Comparison of ENCODE assay signal across 15 mouse cellular contexts in genomic region chr9:35238915-35239571, GRCm38 (mm10). TPM values are rescaled to one million over a fixed set of nuclear protein-coding genes. Genes with fewer than 3 reads are reported as not detected.
DNase-seq lines count a peak whose midpoint lies in the region; ATAC-seq lines count a peak whose summit lies in the region.
"Had no signal": no experiment of that assay in that cellular context is flagged by ENCODE, and none has a peak within 500 bp of the region (broad histone marks: within the 10 kb centered on the region; RNA-seq: fewer than 3 reads in every experiment).

No protein-coding gene starts in this region.

- H3K9me3 ChIP-seq in hindbrain, embryonic 16.5 days (ENCODE audit: control insufficient read depth, low read length): no peaks in the 10 kb centered on the region
- H3K9me3 ChIP-seq in hindbrain, embryonic 12.5 days (replicated peaks): no peaks in the 10 kb centered on the region
- H3K9me3 ChIP-seq: forebrain, embryonic 15.5 days; limb, embryonic 12.5 days; stomach, embryonic 15.5 days had no signal

- H3K27me3 ChIP-seq in hindbrain, embryonic 16.5 days (replicated peaks; ENCODE audit: control insufficient read depth, insufficient read depth, low read length): no peaks in the 10 kb centered on the region
- no peaks in the 10 kb centered on the region for H3K27me3 ChIP-seq in hindbrain, embryonic 12.5 days
- H3K27me3 ChIP-seq: forebrain, embryonic 15.5 days; limb, embryonic 12.5 days; stomach, embryonic 15.5 days had no signal

- peak; percentile 22 for DNase-seq in gastrocnemius, postnatal 25 days
- DNase-seq in gastrocnemius, postnatal 10 days: no peak
- DNase-seq in embryo, embryonic 11 days: peak; percentile 16
- peak; percentile 42 for DNase-seq in lung, postnatal 10 days
- DNase-seq in cerebellum, postnatal 14 days: no peak
- no peak for DNase-seq in frontal cortex, postnatal 36 days (ENCODE audit: low spot score in 2 of 2)
- DNase-seq: cerebellum, adult 18-20 months; kidney, adult 9 months had no signal

- H3K4me2 ChIP-seq in hindbrain, embryonic 16.5 days (ENCODE audit: low read length): no peak overlapping the region
- H3K4me2 ChIP-seq in hindbrain, embryonic 12.5 days (replicated peaks): no peak overlapping the region
- H3K4me2 ChIP-seq: forebrain, embryonic 15.5 days; limb, embryonic 12.5 days; stomach, embryonic 15.5 days had no signal

- H3K4me1 ChIP-seq in hindbrain, embryonic 16.5 days (ENCODE audit: control insufficient read depth, insufficient read depth, low read depth, low read length): no peaks in the 10 kb centered on the region
- H3K4me1 ChIP-seq in hindbrain, embryonic 12.5 days: no peaks in the 10 kb centered on the region
- H3K4me1 ChIP-seq: forebrain, embryonic 15.5 days; limb, embryonic 12.5 days; stomach, embryonic 15.5 days had no signal

- 0 out of 2 replicates have a peak overlapping the region, but pooled peaks have one; percentile 12 for H3K27ac ChIP-seq in hindbrain, embryonic 16.5 days (ENCODE audit: low read depth, low read length)
- no peak overlapping the region for H3K27ac ChIP-seq in hindbrain, embryonic 12.5 days
- H3K27ac ChIP-seq: forebrain, embryonic 15.5 days; left cerebral cortex, adult 2 months; limb, embryonic 12.5 days; liver, embryonic 14.5 days; stomach, embryonic 15.5 days had no signal

- H3K36me3 ChIP-seq in hindbrain, embryonic 16.5 days (ENCODE audit: control insufficient read depth, insufficient read depth, low read length): no peaks in the 10 kb centered on the region
- H3K36me3 ChIP-seq in hindbrain, embryonic 12.5 days: peaks cover 12% of the 10 kb centered on the region
- H3K36me3 ChIP-seq: stomach, embryonic 15.5 days had no signal

- no peak for ATAC-seq in hindbrain, embryonic 16.5 days
- no peak for ATAC-seq in hindbrain, embryonic 12.5 days (ENCODE audit: low FRiP score)
- ATAC-seq: forebrain, embryonic 15.5 days had no signal

- no peak overlapping the region for H3K9ac ChIP-seq in hindbrain, embryonic 16.5 days (ENCODE audit: low read depth, low read length)
- no peak overlapping the region for H3K9ac ChIP-seq in hindbrain, embryonic 12.5 days
- H3K9ac ChIP-seq: forebrain, embryonic 15.5 days; limb, embryonic 12.5 days; liver, embryonic 14.5 days; stomach, embryonic 15.5 days had no signal

- H3K4me3 ChIP-seq in hindbrain, embryonic 16.5 days (ENCODE audit: low read length): no peak overlapping the region
- no peak overlapping the region for H3K4me3 ChIP-seq in hindbrain, embryonic 12.5 days
- H3K4me3 ChIP-seq: forebrain, embryonic 15.5 days; left cerebral cortex, adult 2 months; limb, embryonic 12.5 days; stomach, embryonic 15.5 days had no signal

- 86% methylated on average over 6 of the region's 6 CpGs for WGBS in hindbrain, embryonic 16.5 days
- WGBS in hindbrain, embryonic 12.5 days: 77% methylated on average over 6 of the region's 6 CpGs

RNA-seq across cellular contexts. Expression of gene Foxred1, which starts 28.2 kb away (rescaled TPM):
- 10 to 100 TPM; 21.5 to 22.1 TPM for total RNA-seq in gastrocnemius, postnatal 25 days (2021)
- total RNA-seq in gastrocnemius, postnatal 10 days (2021): 10 to 100 TPM; 34.8 to 41.1 TPM
- 48.0 and 51.4 TPM in 2 replicates for polyA plus RNA-seq in hindbrain, embryonic 16.5 days (2015; fragmentation: Nextera tagmentation; extraction: Ambion mirVana)
- polyA plus RNA-seq in hindbrain, embryonic 12.5 days (2016; fragmentation: Nextera tagmentation; extraction: Ambion mirVana): 45.7 and 50.4 TPM in 2 replicates

RNA-seq across cellular contexts. Expression of gene Fam118b, which starts 28.6 kb away (rescaled TPM):
- 10 to 100 TPM; 15.9 to 21.7 TPM for total RNA-seq in gastrocnemius, postnatal 25 days (2021)
- 10 to 100 TPM; 27.2 to 28.7 TPM for total RNA-seq in gastrocnemius, postnatal 10 days (2021)
- 46.6 and 48.5 TPM in 2 replicates for polyA plus RNA-seq in hindbrain, embryonic 16.5 days (2015; fragmentation: Nextera tagmentation; extraction: Ambion mirVana)
- polyA plus RNA-seq in hindbrain, embryonic 12.5 days (2016; fragmentation: Nextera tagmentation; extraction: Ambion mirVana): 62.2 and 62.6 TPM in 2 replicates

RNA-seq across cellular contexts. Expression of gene Rpusd4, which starts 28.6 kb away (rescaled TPM):
- total RNA-seq in gastrocnemius, postnatal 25 days (2021): 1 to 10 TPM; 6.0 to 6.4 TPM
- 1 to 10 TPM; 6.9 to 8.1 TPM for total RNA-seq in gastrocnemius, postnatal 10 days (2021)
- polyA plus RNA-seq in hindbrain, embryonic 16.5 days (2015; fragmentation: Nextera tagmentation; extraction: Ambion mirVana): 17.6 and 20.0 TPM in 2 replicates
- 24.2 and 26.4 TPM in 2 replicates for polyA plus RNA-seq in hindbrain, embryonic 12.5 days (2016; fragmentation: Nextera tagmentation; extraction: Ambion mirVana)

RNA-seq across cellular contexts. Expression of gene Tirap, which starts 39.0 kb away (rescaled TPM):
- total RNA-seq in gastrocnemius, postnatal 25 days (2021): 10 to 100 TPM; 14.7 to 20.4 TPM
- total RNA-seq in gastrocnemius, postnatal 10 days (2021): 10 to 100 TPM; 17.1 to 18.4 TPM
- polyA plus RNA-seq in hindbrain, embryonic 16.5 days (2015; fragmentation: Nextera tagmentation; extraction: Ambion mirVana): 4.5 and 5.8 TPM in 2 replicates
- polyA plus RNA-seq in hindbrain, embryonic 12.5 days (2016; fragmentation: Nextera tagmentation; extraction: Ambion mirVana): 11.9 and 13.4 TPM in 2 replicates

RNA-seq across cellular contexts. Expression of gene Srpr, which starts 39.1 kb away (rescaled TPM):
- 100 to 1,000 TPM; 156 to 190 TPM for total RNA-seq in gastrocnemius, postnatal 25 days (2021)
- total RNA-seq in gastrocnemius, postnatal 10 days (2021): 100 to 1,000 TPM; 171 to 172 TPM
- polyA plus RNA-seq in hindbrain, embryonic 16.5 days (2015; fragmentation: Nextera tagmentation; extraction: Ambion mirVana): 63.4 and 71.8 TPM in 2 replicates
- 90.6 and 94.2 TPM in 2 replicates for polyA plus RNA-seq in hindbrain, embryonic 12.5 days (2016; fragmentation: Nextera tagmentation; extraction: Ambion mirVana)

Comparison
In these comparisons a context has a peak if more than half of its experiments do, and no peak if none do; other contexts are left out.
1. DNase-seq: peak in gastrocnemius, postnatal 25 days (single experiment), embryo, embryonic 11 days (single experiment) and lung, postnatal 10 days (single experiment); none in gastrocnemius, postnatal 10 days (single experiment), cerebellum, postnatal 14 days (0 of 2) and frontal cortex, postnatal 36 days (0 of 2).